Mouse (Mus musculus): ENCODE measurements around the gene Cd81. TPM values are rescaled to one million over a fixed set of nuclear protein-coding genes. Genes with fewer than 3 reads are reported as not detected.

The Cd81 gene
- polyA plus RNA-seq, 1 experiment from 2014 or later = 445 TPM

GRCm38 (mm10) chr7:143053961-143054611, 1.5 kb downstream of the Cd81 start:
- no peaks in the 10 kb centered on the region for H3K27me3 ChIP-seq
- ATAC-seq (ENCODE audit: low FRiP score, low read depth) = peak; percentile 46; the same call in 1 of the 2 replicates
- H3K27ac ChIP-seq (replicated peaks) = peak overlapping the region; percentile 86; the same call in 1 of the 2 replicates
- WGBS = 59% methylated on average over 11 of the region's 11 CpGs
- peak overlapping the region; percentile 90 for H3K4me3 ChIP-seq
- peak overlapping the region; percentile 95 for H3K9ac ChIP-seq
- H3K9me3 ChIP-seq = no peaks in the 10 kb centered on the region
- peak overlapping the region; percentile 71 for H3K4me2 ChIP-seq
- H3K36me3 ChIP-seq = no peaks in the 10 kb centered on the region
- peaks cover 65% of the 10 kb centered on the region for H3K4me1 ChIP-seq (replicated peaks)

DNA sequence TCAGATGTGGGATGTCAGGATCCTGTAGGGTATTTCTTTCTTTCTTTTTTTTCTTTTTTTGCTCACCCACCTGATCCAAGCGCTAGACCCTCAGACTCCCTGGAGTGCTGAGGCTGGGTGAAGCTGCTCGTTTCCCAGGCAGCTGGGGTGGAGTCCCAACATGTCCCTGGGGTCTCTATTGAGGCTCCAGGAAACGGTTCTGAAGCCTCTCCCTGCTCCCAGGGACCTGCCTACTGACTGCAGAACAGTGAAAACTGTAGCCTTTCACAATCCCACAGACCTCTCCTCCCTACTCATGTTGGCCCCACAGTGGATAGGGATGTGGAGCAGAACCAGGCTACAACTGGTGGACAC, 2.0 kb downstream of the Cd81 start:
- 0 out of 2 replicates have a peak overlapping the region, but pooled peaks have one; percentile 16 for H3K27ac ChIP-seq (replicated peaks)
- H3K4me1 ChIP-seq (replicated peaks) = peaks cover 69% of the 10 kb centered on the region
- no peaks in the 10 kb centered on the region for H3K27me3 ChIP-seq
- 32% methylated on average over 3 of the region's 3 CpGs for WGBS
- no peak for ATAC-seq (ENCODE audit: low FRiP score, low read depth)
- no peaks in the 10 kb centered on the region for H3K9me3 ChIP-seq
- H3K9ac ChIP-seq = peak overlapping the region; percentile 95
- H3K4me3 ChIP-seq = peak overlapping the region; percentile 90
- H3K4me2 ChIP-seq = peak overlapping the region; percentile 71
- no peaks in the 10 kb centered on the region for H3K36me3 ChIP-seq

DNA sequence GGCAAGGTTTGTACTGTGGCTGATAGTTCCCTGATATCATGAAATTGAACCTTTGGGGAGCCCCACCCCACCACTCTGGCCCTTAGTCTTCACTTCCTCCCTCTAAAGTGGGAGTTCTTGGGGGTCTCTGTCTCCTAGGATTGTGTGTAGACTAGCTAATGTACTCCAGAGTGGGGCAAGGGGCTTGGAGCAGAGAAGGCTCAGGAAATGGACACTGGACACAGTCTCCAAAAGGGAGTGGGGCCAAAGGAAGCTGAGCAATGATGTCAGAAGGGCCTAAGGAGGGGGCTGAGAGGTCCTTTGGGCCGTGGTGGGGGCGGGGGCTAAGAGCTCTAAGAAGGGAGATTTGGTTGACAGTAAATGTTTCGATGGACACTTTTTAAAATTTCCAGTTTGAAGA, 2.5 kb downstream of the Cd81 start:
- no peaks in the 10 kb centered on the region for H3K36me3 ChIP-seq
- no peaks in the 10 kb centered on the region for H3K27me3 ChIP-seq
- no peaks in the 10 kb centered on the region for H3K9me3 ChIP-seq
- ATAC-seq (ENCODE audit: low FRiP score, low read depth) = no peak
- H3K4me2 ChIP-seq = peak overlapping the region; percentile 71
- peak overlapping the region; percentile 95; the same call in 1 of the 2 replicates for H3K9ac ChIP-seq
- peaks cover 71% of the 10 kb centered on the region for H3K4me1 ChIP-seq (replicated peaks)
- H3K27ac ChIP-seq (replicated peaks) = no peak overlapping the region
- H3K4me3 ChIP-seq = peak overlapping the region; percentile 90
- WGBS = 90% methylated on average over 3 of the region's 3 CpGs

DNA sequence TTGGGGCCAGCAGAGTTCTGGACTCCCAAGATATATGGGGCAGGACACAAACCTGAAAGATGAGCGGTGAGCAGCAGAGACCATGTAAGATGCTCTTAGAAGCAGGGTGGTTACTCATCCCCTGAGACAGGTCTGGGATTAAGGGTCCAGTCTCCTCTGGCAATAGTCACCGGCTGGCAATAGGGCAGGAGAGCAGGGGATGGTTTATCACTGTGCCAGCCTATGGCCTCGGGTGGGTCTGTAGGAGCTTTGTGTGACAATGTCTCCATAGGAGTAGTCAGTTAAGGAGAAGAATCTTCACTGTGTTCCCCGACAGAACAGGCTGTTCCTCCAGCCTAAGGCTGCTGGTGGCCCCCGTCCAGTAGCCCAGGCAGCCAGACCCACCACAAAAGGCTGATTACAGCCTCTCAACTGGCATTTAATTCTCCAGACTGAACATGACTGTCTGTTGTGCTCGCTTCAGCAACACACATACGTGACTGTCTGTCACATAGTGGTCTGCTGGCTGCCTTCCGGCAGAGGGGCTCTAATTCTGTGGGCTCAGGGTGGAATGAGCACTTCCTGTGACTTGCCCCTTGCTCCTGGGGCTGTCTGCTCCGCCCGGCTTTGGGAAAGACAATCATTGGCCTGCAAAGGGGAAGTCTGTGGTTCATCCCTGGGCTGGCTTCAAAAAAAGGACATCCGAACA, 3.1 kb downstream of the Cd81 start:
- H3K4me1 ChIP-seq (replicated peaks) = peaks cover 74% of the 10 kb centered on the region
- H3K27me3 ChIP-seq = no peaks in the 10 kb centered on the region
- H3K27ac ChIP-seq (replicated peaks) = peak overlapping the region; percentile 14
- peak overlapping the region; percentile 6 for H3K4me3 ChIP-seq
- ATAC-seq (ENCODE audit: low FRiP score, low read depth) = no peak
- peak overlapping the region; percentile 71 for H3K4me2 ChIP-seq
- H3K9me3 ChIP-seq = no peaks in the 10 kb centered on the region
- H3K9ac ChIP-seq = no peak overlapping the region
- H3K36me3 ChIP-seq = no peaks in the 10 kb centered on the region
- 70% methylated on average over 11 of the region's 11 CpGs for WGBS

DNA sequence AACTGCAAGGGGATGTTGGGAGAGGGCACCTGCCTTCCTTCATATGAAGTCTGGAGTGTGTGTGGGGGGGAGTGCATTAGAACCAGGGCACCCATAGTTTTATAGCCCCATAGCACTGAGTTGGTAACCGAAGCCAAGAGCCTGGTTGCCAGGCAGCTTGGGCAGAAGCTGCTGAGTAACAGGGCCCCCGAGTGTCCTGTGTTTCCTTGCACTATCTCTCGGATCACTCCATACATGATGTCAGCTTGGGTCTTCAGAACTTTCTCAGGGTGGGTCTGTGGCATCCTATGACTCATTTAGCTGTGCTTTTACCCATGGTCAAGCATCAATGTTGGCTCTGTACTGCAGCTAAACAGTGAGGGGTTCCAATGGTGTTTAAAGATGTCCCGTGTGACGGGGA, 4.5 kb downstream of the Cd81 start:
- no peak overlapping the region for H3K4me3 ChIP-seq
- WGBS = 84% methylated on average over 5 of the region's 5 CpGs
- H3K9me3 ChIP-seq = no peaks in the 10 kb centered on the region
- no peak overlapping the region for H3K9ac ChIP-seq
- peaks cover 5% of the 10 kb centered on the region; the same call in 1 of the 2 replicates for H3K36me3 ChIP-seq
- no peaks in the 10 kb centered on the region for H3K27me3 ChIP-seq
- H3K4me2 ChIP-seq = no peak overlapping the region
- no peak overlapping the region for H3K27ac ChIP-seq (replicated peaks)
- peaks cover 70% of the 10 kb centered on the region for H3K4me1 ChIP-seq (replicated peaks)
- ATAC-seq (ENCODE audit: low FRiP score, low read depth) = no peak

DNA sequence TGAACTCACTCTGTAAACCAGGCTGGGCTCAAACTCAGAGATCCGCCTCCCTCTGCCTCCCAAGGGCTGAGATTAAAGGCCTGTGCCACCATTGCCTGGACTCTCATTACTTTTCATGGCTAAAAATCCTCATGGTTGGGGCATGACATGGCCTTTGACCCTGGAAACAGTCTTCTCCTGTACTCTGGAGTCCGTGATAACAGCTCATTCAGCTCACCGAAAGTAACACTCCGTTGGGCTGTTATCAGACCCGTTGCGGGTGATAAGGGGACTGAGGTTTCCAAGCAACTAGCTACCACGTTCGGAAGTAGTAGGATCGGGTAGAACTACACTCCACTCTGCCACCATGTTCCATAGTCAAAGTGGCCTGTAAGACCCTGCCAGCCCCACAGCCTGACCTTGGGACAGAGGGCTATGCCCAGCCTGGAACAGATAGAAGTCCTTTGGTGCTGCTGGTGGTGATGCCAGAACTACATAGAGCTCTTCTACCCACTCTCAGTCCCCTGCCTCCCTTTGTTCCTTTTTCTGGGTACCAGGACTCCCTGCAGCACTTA, 5.2 kb downstream of the Cd81 start:
- 90% methylated on average over 9 of the region's 9 CpGs for WGBS
- peaks cover 69% of the 10 kb centered on the region for H3K4me1 ChIP-seq (replicated peaks)
- H3K4me2 ChIP-seq = no peak overlapping the region; the same call in 1 of the 2 replicates
- H3K4me3 ChIP-seq = no peak overlapping the region
- H3K36me3 ChIP-seq = peaks cover 9% of the 10 kb centered on the region; the same call in 1 of the 2 replicates
- no peak overlapping the region for H3K9ac ChIP-seq
- no peak for ATAC-seq (ENCODE audit: low FRiP score, low read depth)
- peak overlapping the region; percentile 35; the same call in 1 of the 2 replicates for H3K27ac ChIP-seq (replicated peaks)
- H3K27me3 ChIP-seq = no peaks in the 10 kb centered on the region
- H3K9me3 ChIP-seq = no peaks in the 10 kb centered on the region

DNA sequence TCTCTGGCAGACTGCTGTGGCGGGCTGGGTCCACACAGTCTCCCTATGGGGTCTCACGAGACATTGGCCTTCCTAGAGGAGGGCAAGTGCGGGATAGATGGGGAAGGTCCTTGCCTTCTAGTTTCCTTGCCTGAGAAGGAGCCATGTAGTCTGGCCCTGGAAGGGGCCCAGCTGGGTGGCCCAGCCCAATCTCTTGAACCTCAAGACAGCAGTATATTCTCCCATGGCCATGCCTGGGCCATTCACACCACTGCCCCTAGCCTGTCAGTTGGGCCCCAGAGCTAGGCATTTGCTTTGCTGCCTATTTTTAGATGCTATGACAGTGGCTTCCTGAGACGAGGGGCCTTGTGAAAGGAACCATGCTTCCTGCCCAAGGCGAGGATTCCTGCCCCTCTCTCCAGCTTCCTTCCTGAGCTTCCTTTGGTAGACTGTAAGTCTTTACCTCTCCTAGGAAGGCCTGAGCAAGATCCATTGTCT, 5.7 kb downstream of the Cd81 start:
- Histone ChIP-seq H3K9ac (no peak overlapping the region), H3K4me1 (replicated peaks) (peaks cover 69% of the 10 kb centered on the region), H3K27ac (replicated peaks) (peak overlapping the region; percentile 35; the same call in 1 of the 2 replicates), H3K4me3 (no peak overlapping the region), H3K36me3 (peaks cover 14% of the 10 kb centered on the region; the same call in 1 of the 2 replicates), H3K9me3 (no peaks in the 10 kb centered on the region), H3K4me2 (no peak overlapping the region; the same call in 1 of the 2 replicates), H3K27me3 (no peaks in the 10 kb centered on the region)
- ATAC-seq (ENCODE audit: low FRiP score, low read depth) = no peak
- WGBS = 80% methylated on average over 5 of the region's 5 CpGs

DNA sequence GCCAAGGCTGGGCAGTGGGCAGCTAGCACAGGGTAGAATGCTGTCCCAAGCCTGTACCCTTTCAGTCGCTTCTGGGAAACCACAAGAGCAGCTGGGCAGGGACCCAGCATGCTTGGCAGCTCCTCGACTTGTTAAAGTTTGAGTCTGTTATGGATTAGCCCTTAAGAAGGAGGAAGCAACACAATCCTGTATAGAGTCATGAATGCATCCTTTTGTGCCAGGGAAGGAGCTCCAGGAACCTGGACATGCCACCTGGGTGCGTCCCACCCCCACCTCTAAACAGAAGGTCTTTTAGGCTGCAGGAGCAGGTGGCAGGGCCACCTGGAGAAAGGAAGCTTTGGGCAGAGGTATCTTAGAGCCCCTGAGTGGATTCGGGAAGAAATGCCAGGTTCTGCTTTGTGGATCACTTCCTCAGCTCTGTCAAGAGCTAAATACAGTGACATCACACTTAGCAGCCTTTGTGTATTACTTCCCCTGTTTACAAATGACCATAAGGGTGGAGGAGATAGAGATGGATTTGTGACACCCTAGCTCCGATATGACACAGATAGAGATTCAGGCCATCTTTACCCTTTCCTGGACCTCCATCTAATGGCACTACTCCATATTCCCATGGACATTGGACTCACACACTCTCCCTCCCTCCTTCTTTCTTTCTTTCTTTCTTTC, 6.8 kb downstream of the Cd81 start:
- H3K4me3 ChIP-seq = no peak overlapping the region
- no peaks in the 10 kb centered on the region for H3K9me3 ChIP-seq
- ATAC-seq (ENCODE audit: low FRiP score, low read depth) = no peak
- H3K27me3 ChIP-seq = no peaks in the 10 kb centered on the region
- H3K36me3 ChIP-seq = peaks cover 25% of the 10 kb centered on the region
- peak overlapping the region; percentile 35; the same call in 1 of the 2 replicates for H3K27ac ChIP-seq (replicated peaks)
- H3K9ac ChIP-seq = no peak overlapping the region
- H3K4me1 ChIP-seq (replicated peaks) = peaks cover 59% of the 10 kb centered on the region
- no peak overlapping the region for H3K4me2 ChIP-seq
- 69% methylated on average over 5 of the region's 5 CpGs for WGBS

GRCm38 (mm10) chr7:143062704-143063103, 10.2 kb downstream of the Cd81 start:
- Histone ChIP-seq H3K4me1 (replicated peaks) (peaks cover 30% of the 10 kb centered on the region), H3K4me3 (no peak overlapping the region), H3K27ac (replicated peaks) (no peak overlapping the region), H3K4me2 (no peak overlapping the region), H3K9me3 (no peaks in the 10 kb centered on the region), H3K27me3 (no peaks in the 10 kb centered on the region), H3K9ac (no peak overlapping the region), H3K36me3 (peaks cover 55% of the 10 kb centered on the region)
- WGBS = 82% methylated on average over 2 of the region's 2 CpGs
- no peak for ATAC-seq (ENCODE audit: low FRiP score, low read depth)

DNA sequence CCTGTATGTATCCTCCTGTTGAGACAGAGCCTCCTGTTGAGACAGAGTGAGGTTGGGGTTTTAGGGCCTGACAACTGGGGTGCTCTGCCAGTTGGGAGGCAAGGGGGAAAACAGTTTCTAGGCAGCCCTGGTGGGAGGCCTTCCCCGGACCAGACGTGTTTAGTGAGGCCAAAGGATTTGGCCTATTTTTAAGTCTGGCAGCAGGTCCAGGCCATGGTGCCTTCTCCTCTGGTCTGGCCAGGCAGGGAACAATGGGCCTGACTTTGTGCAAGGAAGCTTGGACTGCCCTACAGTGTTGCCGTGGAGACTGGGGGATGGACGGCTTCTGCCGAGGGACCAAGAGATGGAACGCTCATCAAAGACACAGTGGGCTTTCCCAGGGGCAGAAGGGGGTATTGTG, 11.7 kb downstream of the Cd81 start:
- no peaks in the 10 kb centered on the region for H3K9me3 ChIP-seq
- H3K9ac ChIP-seq = no peak overlapping the region
- no peak overlapping the region for H3K4me2 ChIP-seq
- ATAC-seq (ENCODE audit: low FRiP score, low read depth) = no peak
- H3K4me1 ChIP-seq (replicated peaks) = peaks cover 26% of the 10 kb centered on the region
- no peak overlapping the region for H3K4me3 ChIP-seq
- H3K36me3 ChIP-seq = peaks cover 59% of the 10 kb centered on the region
- 17% methylated on average over 6 of the region's 6 CpGs for WGBS
- peak overlapping the region; percentile 51 for H3K27ac ChIP-seq (replicated peaks)
- H3K27me3 ChIP-seq = no peaks in the 10 kb centered on the region

DNA sequence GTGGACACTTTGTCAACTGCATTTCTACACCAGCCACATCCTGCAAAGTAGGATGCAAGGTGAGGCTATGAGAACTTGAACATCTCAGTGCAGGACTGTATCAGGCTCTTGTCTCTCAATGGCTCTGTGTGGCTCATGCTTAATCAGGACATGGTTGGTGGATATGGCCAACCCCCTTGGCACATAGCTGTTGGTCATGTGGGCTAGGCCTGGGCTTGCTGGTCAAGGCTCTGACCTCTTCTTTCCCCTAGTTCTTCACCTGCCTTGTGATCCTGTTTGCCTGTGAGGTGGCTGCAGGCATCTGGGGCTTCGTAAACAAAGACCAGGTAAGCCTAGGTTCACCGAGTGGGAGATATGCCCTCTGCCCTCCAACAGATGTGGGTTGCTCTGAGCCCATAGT, 13.2 kb downstream of the Cd81 start:
- H3K36me3 ChIP-seq = peaks cover 59% of the 10 kb centered on the region
- WGBS = 97% methylated on average over 2 of the region's 2 CpGs

More for the DNA sequence above, 13.2 kb downstream of the Cd81 start:
- H3K4me2 ChIP-seq = no peak overlapping the region
- H3K4me3 ChIP-seq = no peak overlapping the region
- H3K9ac ChIP-seq = no peak overlapping the region
- no peak for ATAC-seq (ENCODE audit: low FRiP score, low read depth)
- H3K4me1 ChIP-seq (replicated peaks) = peaks cover 28% of the 10 kb centered on the region
- H3K9me3 ChIP-seq = no peaks in the 10 kb centered on the region
- no peaks in the 10 kb centered on the region for H3K27me3 ChIP-seq
- H3K27ac ChIP-seq (replicated peaks) = no peak overlapping the region
